Mouse (Mus musculus) adrenal gland, adult (tissue): ENCODE data around the gene Rnpep.
A peak's percentile ranks its signal among the peaks of the same experiment; 100 is the strongest.
"Not testable (repeated sequence)": the region's sequence is repeated elsewhere in the genome, so short reads cannot be mapped to it uniquely, and the experiment has no call there.

ENCODE experiments used
- DNase-seq, 2 experiments: peaks; one replicate each; pipeline ENCODE4 v3.0.0; 2022 to 2023; ENCODE audit warnings: low spot score in 1 of 2; ENCODE audit not compliant: inconsistent age in 2 of 2

Gene Rnpep

DNA sequence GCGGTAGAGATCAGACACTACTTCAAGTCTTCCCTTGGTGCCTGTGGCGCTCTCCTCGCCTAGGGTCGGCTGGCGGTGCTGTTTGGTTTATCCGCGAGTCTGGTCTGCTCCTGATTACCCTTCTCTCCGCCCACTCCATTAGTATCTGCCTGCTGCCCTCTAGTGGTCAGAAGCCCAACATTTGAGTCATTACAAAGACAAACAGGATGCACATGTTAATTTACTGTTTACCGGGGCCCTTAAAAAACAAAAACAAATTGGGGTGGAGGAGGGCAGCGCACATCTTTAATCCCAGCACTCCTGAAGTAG lies 24.8 kb downstream of the Rnpep start:
- DNase-seq: peak; percentile 70 to 92

- DNase-seq: peak; percentile 59 to 67
These were observed 25.3 kb downstream of the Rnpep start, which contains the start of gene Elf3 for GRCm38 (mm10) chr1:135258380-135259127. TSS of gene Elf3 (minus strand) at chr1:135258568.

GRCm38 (mm10) chr1:135256299-135256698 lies 27.6 kb downstream of the Rnpep start:
- DNase-seq: no peak

- no peak for DNase-seq
These were observed 31.0 kb downstream of the Rnpep start for GRCm38 (mm10) chr1:135252854-135253253.

DNA sequence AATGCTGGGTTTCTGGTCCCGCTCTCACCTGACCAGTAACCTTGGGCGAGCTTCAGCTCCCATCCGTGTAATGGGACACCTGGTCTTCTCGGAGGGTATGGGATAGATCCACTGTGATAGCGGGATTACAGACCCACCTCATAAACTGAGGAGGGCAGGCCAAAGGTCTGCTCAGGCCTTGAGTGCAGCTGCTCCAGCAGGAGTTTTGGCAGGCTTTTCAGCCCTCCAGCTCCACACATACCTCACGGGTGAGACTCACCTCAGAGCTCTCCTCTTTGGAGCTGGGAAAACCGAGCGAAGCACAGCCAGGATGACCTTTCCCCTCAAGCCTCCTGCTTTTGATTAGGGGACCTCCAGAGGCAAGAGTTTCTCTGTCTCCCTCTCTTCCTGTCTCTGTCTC lies 32.5 kb downstream of the Rnpep start:
- DNase-seq: no peak

GRCm38 (mm10) chr1:135250706-135251105 lies 33.2 kb downstream of the Rnpep start:
- DNase-seq: no peak

GRCm38 (mm10) chr1:135248434-135248850 lies 35.4 kb downstream of the Rnpep start:
- peak; percentile 24 to 57 for DNase-seq

DNA sequence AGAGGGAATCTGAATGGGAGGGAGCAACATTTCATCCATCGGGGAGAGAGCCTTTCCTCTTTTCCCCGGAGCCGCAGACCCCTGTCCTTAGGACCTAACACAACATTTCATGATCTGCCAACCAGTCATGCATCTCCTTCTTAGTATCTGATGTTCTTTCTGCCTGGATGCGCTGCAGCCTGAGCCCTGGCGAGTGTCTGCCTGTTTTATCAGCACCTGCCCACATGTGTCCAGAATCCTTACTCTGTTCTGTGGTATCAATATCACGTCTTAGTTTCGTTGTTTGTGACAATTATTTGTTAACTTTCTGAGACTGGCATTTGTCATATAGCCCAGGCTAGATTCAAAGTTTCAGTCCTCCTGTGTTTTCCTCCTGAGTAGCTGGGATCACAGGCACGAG lies 39.9 kb downstream of the Rnpep start:
- no peak for DNase-seq

- not testable (repeated sequence) for DNase-seq
These were observed 43.7 kb downstream of the Rnpep start for GRCm38 (mm10) chr1:135240206-135240605.

DNA sequence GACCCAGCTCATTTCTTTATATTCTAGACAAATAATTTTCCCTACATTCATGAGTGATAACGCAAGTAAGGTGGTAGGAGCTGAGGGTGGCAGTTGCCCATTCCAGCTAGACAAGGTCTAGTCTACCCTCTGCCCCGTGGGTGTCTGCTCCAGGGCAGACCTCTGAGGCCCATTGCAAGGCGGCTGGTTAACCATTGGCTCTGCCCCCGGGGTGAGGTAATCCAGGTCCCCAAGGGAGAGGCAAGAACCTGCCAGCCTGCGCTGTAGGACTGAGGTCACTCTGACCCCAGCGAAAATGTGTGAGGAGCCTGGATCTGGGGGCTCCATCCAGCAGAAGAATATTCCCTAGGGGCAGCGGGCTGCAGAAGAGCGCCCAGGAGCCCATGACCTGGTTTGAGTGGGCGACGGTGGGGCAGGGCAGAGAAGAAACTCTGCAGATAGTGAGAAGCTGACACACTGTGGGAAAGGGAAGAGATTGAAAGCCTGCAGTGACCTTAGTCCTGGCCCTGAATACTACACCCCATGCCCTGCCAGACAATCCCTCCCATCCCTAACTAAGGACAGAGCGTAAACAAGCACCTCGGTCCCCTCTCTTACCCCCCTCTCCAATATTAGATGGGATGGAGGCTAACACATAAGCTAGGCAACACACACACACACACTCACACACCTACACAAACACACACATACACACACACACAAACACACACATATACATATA lies 46.6 kb downstream of the Rnpep start:
- DNase-seq: peak in 1 of 2 experiments; percentile 64

DNA sequence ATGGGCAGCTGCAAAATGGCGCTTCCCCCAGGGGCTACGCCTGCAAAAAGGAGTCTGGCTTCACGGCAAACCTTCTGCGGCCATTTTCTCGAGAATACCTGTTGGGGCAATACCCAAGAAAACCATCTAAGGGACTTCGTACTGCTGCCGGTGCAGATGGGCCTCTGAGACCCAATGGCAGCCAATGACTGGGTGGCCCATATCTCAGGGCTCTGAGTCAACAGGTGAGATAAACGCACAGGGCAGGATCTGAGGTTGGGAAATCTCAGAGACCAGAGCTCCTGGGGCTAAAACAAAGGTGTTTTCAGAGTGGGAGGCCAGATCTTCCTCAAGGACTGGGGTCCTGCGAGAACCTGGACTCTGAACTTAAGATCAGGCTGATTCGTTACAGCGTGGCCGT lies 49.1 kb downstream of the Rnpep start:
- DNase-seq: no peak

DNA sequence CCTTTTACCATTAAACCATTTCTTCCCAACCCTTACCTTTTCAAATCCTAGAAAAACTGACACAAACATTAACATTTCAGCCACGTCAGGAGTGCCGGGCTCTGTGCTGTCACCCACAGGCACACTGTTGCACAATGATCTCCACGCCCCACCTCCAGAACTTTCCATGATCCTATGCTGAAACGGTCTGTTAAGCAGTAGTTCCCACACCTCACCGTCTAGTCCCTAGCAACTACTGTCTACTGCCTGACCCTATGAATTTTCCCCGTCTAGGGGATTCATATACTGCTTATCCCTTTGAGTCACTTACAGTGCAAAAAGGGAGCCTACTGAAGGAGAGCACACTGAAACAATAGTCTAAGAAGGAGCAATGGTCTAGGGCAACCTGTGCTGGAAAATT lies 49.9 kb downstream of the Rnpep start:
- no peak for DNase-seq

GRCm38 (mm10) chr1:135231878-135232277 lies 52.0 kb downstream of the Rnpep start:
- DNase-seq: not testable (repeated sequence)

DNA sequence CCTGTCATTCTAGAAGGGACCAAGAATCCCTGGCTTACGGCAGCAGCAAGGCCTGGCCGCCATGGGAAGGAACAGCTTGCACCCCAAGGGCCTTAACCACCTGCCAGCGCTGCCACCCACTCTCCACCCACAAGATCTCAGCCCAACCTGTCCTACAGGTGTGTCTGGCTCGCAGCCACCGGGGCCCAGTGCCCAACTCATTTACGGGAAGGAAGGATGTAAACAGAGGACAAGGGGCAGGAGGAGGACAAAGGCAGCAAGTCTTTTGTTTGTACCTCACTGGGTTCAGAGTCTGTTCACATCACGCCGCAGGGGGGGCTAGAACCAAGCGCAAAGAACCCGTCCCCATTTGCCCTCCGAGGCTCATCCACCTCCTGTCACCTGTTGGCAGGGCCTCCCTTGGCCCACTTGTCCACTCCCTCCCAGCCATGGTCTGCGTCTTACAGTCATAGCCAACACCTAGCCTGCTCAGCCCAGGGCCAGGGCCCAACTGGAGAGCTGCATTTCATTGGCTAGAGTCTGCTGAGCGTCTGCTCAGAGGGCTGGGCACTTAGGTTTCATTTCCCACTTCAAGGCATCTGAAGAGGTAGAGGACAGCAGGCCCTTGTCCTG lies 56.4 kb downstream of the Rnpep start:
- no peak for DNase-seq

DNA sequence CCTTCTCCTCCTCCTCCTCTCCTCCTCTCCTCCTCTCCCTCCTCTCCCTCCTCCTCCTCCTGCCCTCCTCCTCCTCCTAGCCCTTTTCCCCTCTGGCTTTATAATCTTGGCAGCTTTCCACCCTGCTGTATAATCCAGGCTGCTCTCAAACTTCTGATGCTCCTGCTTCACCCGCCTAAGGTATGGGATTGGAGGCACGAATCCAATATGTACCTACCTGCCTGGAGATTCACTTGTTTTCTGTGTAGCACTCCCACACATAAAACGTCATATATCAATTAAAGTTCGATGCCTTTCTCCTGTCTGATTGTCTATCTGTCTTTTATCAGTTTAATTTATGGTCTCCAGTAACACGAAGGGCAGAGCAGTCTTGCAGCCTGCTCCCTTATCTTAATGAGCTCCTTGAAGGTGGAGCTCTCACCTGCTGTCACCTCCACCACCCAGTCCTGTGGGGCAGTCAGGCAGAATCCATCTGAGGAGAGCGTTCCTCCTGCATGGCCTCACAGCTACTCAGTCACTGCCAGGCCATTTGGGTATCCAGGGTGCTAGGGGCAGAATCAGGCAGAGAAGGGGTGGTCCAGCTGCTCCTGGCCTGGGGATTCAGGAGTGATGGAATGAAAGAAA lies 58.8 kb downstream of the Rnpep start:
- no peak for DNase-seq

GRCm38 (mm10) chr1:135224147-135224546 lies 59.7 kb downstream of the Rnpep start:
- no peak for DNase-seq

- no peak for DNase-seq
These were observed 66.2 kb downstream of the Rnpep start for GRCm38 (mm10) chr1:135217607-135218233.

DNA sequence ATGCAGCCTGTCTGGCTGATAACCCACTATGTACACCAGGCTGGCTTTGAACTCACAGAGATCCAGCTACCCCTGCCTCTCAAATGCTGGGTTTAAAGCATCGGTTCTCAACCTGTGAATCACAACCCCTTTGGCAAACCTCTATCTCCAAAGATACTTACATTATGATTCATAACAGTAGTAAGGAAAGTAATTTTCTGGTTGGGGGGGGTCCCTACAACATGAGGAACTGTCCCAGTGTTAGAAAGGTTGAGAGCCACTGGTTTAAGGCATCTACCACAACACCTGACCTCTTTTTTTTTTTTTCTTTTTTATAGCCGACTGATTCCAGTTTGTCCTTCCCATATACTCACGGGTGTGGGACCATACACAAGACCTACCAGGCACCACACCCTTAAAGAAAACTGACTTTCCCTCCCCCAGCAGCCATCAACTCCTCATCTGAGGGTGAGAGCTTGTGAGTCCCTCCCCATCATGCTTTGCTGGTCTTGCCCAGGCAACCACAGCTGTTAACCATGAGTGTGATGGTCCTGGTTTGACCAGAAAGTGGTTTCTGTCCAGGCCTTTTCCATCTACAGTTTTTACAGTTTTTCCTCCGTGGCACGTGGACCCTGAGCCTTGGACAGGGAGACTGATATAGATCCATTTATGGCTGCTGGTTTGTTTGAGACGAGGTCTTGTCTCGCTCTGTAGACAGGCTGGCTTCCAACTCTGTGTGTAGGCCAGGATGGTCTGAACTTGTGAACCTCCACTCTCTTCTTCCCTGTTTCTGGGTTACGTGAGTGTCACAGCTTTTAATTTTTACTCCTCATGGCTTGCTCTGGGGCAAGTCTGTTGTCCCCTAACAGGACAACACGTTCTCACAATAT lies 69.9 kb downstream of the Rnpep start:
- no peak for DNase-seq
